Mouse (Mus musculus): ENCODE results near the gene Vgf. TPM values are rescaled to one million over a fixed set of nuclear protein-coding genes. Genes with fewer than 3 reads are reported as not detected.

The Vgf gene
- polyA plus RNA-seq, 1 experiment: not detected

DNA sequence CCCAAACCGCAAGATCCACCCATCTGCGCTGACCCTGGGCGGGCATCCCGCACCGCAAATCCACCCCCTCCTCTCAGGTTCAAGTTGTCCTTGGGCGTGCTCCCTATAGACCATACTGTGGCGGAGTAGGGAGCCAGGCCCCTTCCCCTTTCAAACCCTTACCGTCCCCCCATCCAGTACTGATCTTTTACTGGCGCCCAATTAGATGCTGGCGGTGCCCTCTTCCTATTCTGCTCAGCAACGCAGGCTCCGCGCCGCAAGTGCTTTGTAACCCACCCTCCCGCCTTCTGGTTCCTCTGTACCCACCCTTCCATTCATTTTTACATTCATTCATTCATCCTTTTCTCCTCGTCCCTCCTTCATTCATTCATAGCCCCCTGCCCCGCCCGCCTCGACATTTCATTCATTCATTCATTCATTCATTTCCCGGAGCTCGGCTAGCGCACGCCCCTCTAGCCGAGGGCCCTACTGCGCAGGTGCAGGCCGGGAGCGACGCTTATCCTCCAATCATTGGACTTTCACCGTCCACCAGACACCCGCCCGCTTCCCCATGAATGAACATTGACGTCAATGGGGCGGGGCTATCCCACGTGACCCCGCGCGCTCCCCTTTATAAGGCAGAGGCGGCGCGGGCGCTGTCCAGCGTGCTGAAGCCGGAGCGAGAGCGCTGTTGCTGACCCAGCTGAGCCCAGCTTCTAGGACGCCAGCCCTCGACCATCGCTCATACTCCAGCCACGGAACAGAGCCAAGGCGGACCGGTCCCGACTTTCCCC is 3.6 kb downstream of the Vgf start:
- Histone ChIP-seq H3K27me3 (ENCODE audit: control insufficient read depth, insufficient read depth, low read length) (peaks cover 21% of the 10 kb centered on the region), H3K4me3 (ENCODE audit: extremely low read depth, insufficient read depth, insufficient read length) (peak overlapping the region; percentile 10; the same call in 1 of the 2 replicates), H3K36me3 (ENCODE audit: control insufficient read depth, insufficient read depth, low read length) (no peaks in the 10 kb centered on the region), H3K4me1 (ENCODE audit: control insufficient read depth, insufficient read depth, insufficient read length) (peaks cover 28% of the 10 kb centered on the region), H3K27ac (ENCODE audit: insufficient read depth, low read length) (no peak overlapping the region)
- no peak for TF ChIP-seq CTCF (IDR thresholded peaks at IDR 0.05; ENCODE audit: extremely low read depth, insufficient read depth, insufficient read length, insufficient replicate concordance)
- no peak for TF ChIP-seq POLR2A (IDR thresholded peaks at IDR 0.05; ENCODE audit: low read depth, low read length)
- DNase-seq (ENCODE audit: low read depth in 1 of 2, low spot score in 2 of 2): peak; percentile 84 to 90
- 2% methylated on average over 52 of the region's 52 CpGs for WGBS

DNA sequence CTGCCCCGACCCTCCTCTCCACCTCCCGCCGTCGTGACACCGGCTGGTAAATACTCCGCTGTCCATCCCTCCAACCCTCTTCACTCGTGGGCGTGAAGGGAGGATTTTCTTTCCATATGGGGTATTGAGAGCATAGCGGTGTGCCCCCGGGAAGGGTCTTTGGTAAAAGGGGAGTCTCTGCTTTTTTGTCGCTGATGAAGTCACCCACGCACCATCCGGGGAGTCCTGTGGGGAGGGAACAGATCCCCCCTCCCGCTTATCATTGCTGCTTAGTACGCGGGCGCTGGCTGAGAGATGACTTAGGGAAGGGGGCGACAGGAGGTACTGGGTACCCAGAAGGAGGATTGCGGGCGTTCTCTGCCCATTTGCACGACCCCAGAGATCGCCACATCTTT is 4.2 kb downstream of the Vgf start:
- Histone ChIP-seq H3K4me1 (ENCODE audit: control insufficient read depth, insufficient read depth, insufficient read length) (peaks cover 28% of the 10 kb centered on the region), H3K27me3 (ENCODE audit: control insufficient read depth, insufficient read depth, low read length) (peaks cover 21% of the 10 kb centered on the region), H3K4me3 (ENCODE audit: extremely low read depth, insufficient read depth, insufficient read length) (peak overlapping the region; percentile 10; the same call in 1 of the 2 replicates), H3K27ac (ENCODE audit: insufficient read depth, low read length) (no peak overlapping the region), H3K36me3 (ENCODE audit: control insufficient read depth, insufficient read depth, low read length) (no peaks in the 10 kb centered on the region; the same call in 1 of the 2 replicates)
- 17% methylated on average over 22 of the region's 22 CpGs for WGBS
- no peak for TF ChIP-seq POLR2A (IDR thresholded peaks at IDR 0.05; ENCODE audit: low read depth, low read length)
- TF ChIP-seq CTCF (IDR thresholded peaks at IDR 0.05; ENCODE audit: extremely low read depth, insufficient read depth, insufficient read length, insufficient replicate concordance): no peak
- DNase-seq (ENCODE audit: low read depth in 1 of 2, low spot score in 2 of 2): no peak

DNA sequence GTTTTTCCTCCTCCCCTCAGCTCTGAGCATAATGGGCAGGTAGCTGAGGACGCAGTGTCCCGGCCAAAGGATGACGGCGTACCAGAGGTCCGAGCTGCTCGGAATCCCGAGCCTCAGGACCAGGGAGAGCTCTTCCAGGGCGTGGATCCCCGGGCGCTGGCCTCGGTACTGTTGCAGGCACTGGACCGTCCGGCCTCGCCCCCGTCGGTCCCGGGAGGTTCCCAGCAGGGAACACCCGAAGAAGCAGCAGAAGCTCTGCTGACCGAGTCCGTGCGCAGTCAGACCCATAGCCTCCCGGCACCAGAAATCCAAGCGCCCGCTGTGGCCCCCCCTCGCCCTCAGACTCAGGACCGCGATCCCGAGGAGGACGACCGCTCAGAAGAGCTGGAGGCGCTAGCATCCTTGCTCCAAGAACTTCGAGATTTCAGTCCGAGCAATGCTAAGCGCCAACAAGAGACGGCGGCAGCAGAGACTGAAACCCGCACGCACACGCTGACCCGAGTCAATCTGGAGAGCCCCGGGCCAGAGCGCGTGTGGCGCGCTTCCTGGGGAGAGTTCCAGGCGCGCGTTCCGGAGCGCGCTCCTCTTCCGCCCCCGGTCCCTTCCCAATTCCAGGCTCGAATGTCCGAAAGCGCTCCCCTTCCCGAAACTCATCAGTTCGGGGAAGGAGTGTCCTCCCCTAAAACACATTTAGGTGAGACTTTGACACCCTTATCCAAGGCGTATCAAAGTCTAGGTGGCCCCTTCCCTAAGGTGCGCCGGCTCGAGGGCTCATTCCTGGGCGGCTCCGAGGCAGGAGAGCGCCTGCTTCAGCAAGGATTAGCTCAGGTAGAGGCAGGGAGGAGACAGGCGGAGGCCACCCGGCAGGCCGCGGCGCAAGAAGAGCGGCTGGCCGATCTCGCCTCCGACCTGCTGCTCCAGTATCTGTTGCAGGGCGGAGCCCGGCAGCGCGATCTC is 5.2 kb downstream of the Vgf start:
- no peak overlapping the region for H3K27ac ChIP-seq (ENCODE audit: insufficient read depth, low read length)
- H3K4me1 ChIP-seq (ENCODE audit: control insufficient read depth, insufficient read depth, insufficient read length): peaks cover 28% of the 10 kb centered on the region
- H3K4me3 ChIP-seq (ENCODE audit: extremely low read depth, insufficient read depth, insufficient read length): peak overlapping the region; percentile 51
- TF ChIP-seq POLR2A (IDR thresholded peaks at IDR 0.05; ENCODE audit: low read depth, low read length) (no peak), CTCF (IDR thresholded peaks at IDR 0.05; ENCODE audit: extremely low read depth, insufficient read depth, insufficient read length, insufficient replicate concordance) (no peak)
- H3K27me3 ChIP-seq (ENCODE audit: control insufficient read depth, insufficient read depth, low read length): peaks cover 21% of the 10 kb centered on the region
- 4% methylated on average over 78 of the region's 78 CpGs for whole genome bisulfite sequencing
- no peaks in the 10 kb centered on the region; the same call in 1 of the 2 replicates for H3K36me3 ChIP-seq (ENCODE audit: control insufficient read depth, insufficient read depth, low read length)
- no peak for DNase-seq (ENCODE audit: low read depth in 1 of 2, low spot score in 2 of 2)

DNA sequence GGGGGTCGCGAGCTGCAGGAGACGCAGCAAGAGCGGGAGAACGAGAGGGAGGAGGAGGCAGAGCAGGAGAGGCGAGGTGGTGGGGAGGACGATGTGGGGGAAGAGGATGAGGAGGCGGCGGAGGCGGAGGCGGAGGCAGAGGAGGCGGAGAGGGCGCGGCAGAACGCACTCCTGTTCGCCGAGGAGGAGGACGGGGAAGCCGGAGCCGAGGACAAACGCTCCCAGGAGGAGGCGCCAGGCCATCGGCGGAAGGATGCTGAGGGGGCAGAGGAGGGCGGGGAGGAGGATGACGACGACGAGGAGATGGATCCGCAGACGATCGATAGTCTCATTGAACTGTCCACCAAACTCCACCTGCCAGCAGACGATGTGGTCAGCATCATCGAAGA is 5.8 kb downstream of the Vgf start:
- no peak overlapping the region for H3K27ac ChIP-seq (ENCODE audit: insufficient read depth, low read length)
- H3K4me3 ChIP-seq (ENCODE audit: extremely low read depth, insufficient read depth, insufficient read length): peak overlapping the region; percentile 51
- peaks cover 28% of the 10 kb centered on the region for H3K4me1 ChIP-seq (ENCODE audit: control insufficient read depth, insufficient read depth, insufficient read length)
- WGBS: 1% methylated on average over 26 of the region's 33 CpGs
- TF ChIP-seq POLR2A (IDR thresholded peaks at IDR 0.05; ENCODE audit: low read depth, low read length) (no peak), CTCF (IDR thresholded peaks at IDR 0.05; ENCODE audit: extremely low read depth, insufficient read depth, insufficient read length, insufficient replicate concordance) (no peak)
- DNase-seq (ENCODE audit: low read depth in 1 of 2, low spot score in 2 of 2): no peak
- peaks cover 21% of the 10 kb centered on the region for H3K27me3 ChIP-seq (ENCODE audit: control insufficient read depth, insufficient read depth, low read length)
- peaks cover 3% of the 10 kb centered on the region; the same call in 1 of the 2 replicates for H3K36me3 ChIP-seq (ENCODE audit: control insufficient read depth, insufficient read depth, low read length)

DNA sequence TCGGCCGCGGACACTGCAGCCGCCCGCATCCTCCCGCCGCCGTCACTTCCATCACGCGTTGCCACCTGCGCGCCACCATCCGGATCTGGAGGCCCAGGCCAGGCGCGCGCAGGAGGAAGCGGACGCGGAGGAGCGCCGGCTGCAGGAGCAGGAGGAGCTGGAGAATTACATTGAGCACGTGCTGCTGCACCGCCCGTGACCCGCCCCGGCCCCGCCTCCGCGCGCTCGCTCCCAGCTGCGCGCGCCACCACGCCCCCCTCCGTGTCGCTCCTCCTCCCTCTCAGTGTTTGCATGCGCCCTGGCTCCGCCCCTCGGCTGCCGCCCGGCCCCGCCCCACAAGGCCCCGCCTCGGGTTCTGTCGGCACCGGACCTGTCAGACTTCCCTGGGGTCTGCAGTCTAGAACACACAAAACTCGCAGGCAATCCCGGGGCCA is 6.5 kb downstream of the Vgf start:
- Histone ChIP-seq H3K27me3 (ENCODE audit: control insufficient read depth, insufficient read depth, low read length) (peaks cover 21% of the 10 kb centered on the region), H3K4me1 (ENCODE audit: control insufficient read depth, insufficient read depth, insufficient read length) (peaks cover 28% of the 10 kb centered on the region), H3K4me3 (ENCODE audit: extremely low read depth, insufficient read depth, insufficient read length) (peak overlapping the region; percentile 51; the same call in 1 of the 2 replicates), H3K27ac (ENCODE audit: insufficient read depth, low read length) (no peak overlapping the region), H3K36me3 (ENCODE audit: control insufficient read depth, insufficient read depth, low read length) (peaks cover 7% of the 10 kb centered on the region)
- WGBS: under 1% methylated on average over 38 of the region's 49 CpGs
- TF ChIP-seq POLR2A (IDR thresholded peaks at IDR 0.05; ENCODE audit: low read depth, low read length) (no peak), CTCF (IDR thresholded peaks at IDR 0.05; ENCODE audit: extremely low read depth, insufficient read depth, insufficient read length, insufficient replicate concordance) (no peak)
- DNase-seq (ENCODE audit: low read depth in 1 of 2, low spot score in 2 of 2): peak; percentile 54 to 75

DNA sequence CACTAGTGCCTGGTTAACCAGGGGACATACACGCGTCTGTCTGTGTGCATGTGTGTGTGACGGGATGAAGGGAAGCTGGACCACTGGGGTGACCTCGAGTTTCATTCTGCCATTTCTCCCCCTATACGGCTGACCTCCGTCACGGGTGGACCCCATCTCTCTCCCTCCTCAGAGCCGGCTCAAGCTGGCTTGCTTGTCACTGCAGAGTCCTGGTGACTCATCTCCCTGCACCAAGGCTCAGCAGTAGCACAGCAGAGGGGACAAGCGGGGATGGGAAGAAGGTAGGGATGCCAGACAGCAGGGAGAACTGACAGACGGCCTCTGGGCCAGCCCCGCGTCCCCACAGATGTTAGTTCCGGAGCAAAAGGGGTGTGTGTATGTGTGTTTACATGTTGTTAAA is 10.0 kb downstream of the Vgf start:
- TF ChIP-seq CTCF (IDR thresholded peaks at IDR 0.05; ENCODE audit: extremely low read depth, insufficient read depth, insufficient read length, insufficient replicate concordance) (no peak), POLR2A (IDR thresholded peaks at IDR 0.05; ENCODE audit: low read depth, low read length) (no peak)
- DNase-seq (ENCODE audit: low read depth in 1 of 2, low spot score in 2 of 2): no peak
- H3K27ac ChIP-seq (ENCODE audit: insufficient read depth, low read length): no peak overlapping the region
- peaks cover 18% of the 10 kb centered on the region for H3K36me3 ChIP-seq (ENCODE audit: control insufficient read depth, insufficient read depth, low read length)
- no peak overlapping the region for H3K4me3 ChIP-seq (ENCODE audit: extremely low read depth, insufficient read depth, insufficient read length)
- 92% methylated on average over 13 of the region's 13 CpGs for WGBS
- H3K4me1 ChIP-seq (ENCODE audit: control insufficient read depth, insufficient read depth, insufficient read length): peaks cover 17% of the 10 kb centered on the region
- H3K27me3 ChIP-seq (ENCODE audit: control insufficient read depth, insufficient read depth, low read length): peaks cover 9% of the 10 kb centered on the region

All from spleen, adult 2 months (tissue).